In the genomic region with DNA sequence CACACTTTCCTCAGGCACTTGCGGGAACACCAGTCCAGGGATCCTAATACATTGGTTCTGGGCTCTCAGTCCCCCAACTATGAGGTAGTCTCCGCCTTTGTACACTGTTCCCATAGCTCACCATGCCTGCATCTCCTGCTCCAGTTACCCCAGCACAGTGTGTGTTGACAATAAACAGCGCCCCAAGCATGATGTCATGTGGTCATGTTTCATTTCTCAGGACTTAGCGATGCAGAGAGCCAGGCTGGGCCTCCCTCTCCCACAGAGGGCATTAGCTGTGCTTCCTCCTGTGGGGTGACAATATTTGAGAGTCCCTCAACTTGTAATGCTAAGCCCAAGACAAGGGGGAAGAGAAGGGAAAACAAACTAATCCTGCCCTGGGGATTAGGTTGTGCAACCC, we compare ENCODE assay signal across 16 mouse cellular contexts. TPM values are rescaled to one million over a fixed set of nuclear protein-coding genes. Genes with fewer than 3 reads are reported as not detected.
DNase-seq lines count a peak whose midpoint lies in the region; ATAC-seq lines count a peak whose summit lies in the region.
"Had no signal": no experiment of that assay in that cellular context is flagged by ENCODE, and none has a peak within 500 bp of the region (broad histone marks: within the 10 kb centered on the region; RNA-seq: fewer than 3 reads in every experiment).

No protein-coding gene starts in this region.

- H3K4me3 ChIP-seq in kidney, embryonic 14.5 days (ENCODE audit: low read length) = no peak overlapping the region
- no peak overlapping the region for H3K4me3 ChIP-seq in limb, embryonic 10.5 days
- no peak overlapping the region for H3K4me3 ChIP-seq in intestine, embryonic 16.5 days (ENCODE audit: low read length)
- H3K4me3 ChIP-seq: forebrain, embryonic 13.5 days; liver, embryonic 12.5 days; midbrain, embryonic 13.5 days had no signal

- H3K9ac ChIP-seq in kidney, embryonic 14.5 days (ENCODE audit: low read depth, low read length) = no peak overlapping the region
- H3K9ac ChIP-seq in intestine, embryonic 16.5 days (ENCODE audit: low read depth, low read length) = no peak overlapping the region
- H3K9ac ChIP-seq: forebrain, embryonic 13.5 days; liver, embryonic 12.5 days; midbrain, embryonic 13.5 days had no signal

- peak; percentile 24; the same call in 1 of the 2 replicates for ATAC-seq in kidney, embryonic 14.5 days (ENCODE audit: low FRiP score, low TSS enrichment)
- ATAC-seq in intestine, embryonic 16.5 days = no peak
- ATAC-seq: forebrain, embryonic 13.5 days; hindbrain, embryonic 16.5 days; liver, embryonic 12.5 days; midbrain, embryonic 13.5 days had no signal

- WGBS in kidney, embryonic 14.5 days = 69% methylated on average over 4 of the region's 4 CpGs
- WGBS in limb, embryonic 10.5 days = 86% methylated on average over 4 of the region's 4 CpGs
- 80% methylated on average over 4 of the region's 4 CpGs for WGBS in intestine, embryonic 16.5 days

- H3K4me2 ChIP-seq in kidney, embryonic 14.5 days (replicated peaks; ENCODE audit: low read depth, low read length) = no peak overlapping the region
- no peak overlapping the region for H3K4me2 ChIP-seq in intestine, embryonic 16.5 days (ENCODE audit: low read depth, low read length)
- H3K4me2 ChIP-seq: forebrain, embryonic 13.5 days; liver, embryonic 12.5 days; midbrain, embryonic 13.5 days had no signal

- peak; percentile 23 for DNase-seq in adrenal gland, postnatal 10 days
- no peak for DNase-seq in adrenal gland, postnatal 25 days
- no peak for DNase-seq in kidney, adult 8-10 months
- DNase-seq in adipocyte (ENCODE audit: low spot score) = peak; percentile 24
- DNase-seq in limb, embryonic 10.5 days (ENCODE audit: low spot score) = no peak
- no peak for DNase-seq in cerebellum, adult 9-11 months
- DNase-seq: cerebellum, adult 8-10 months; lung, postnatal 14 days; thymus, adult 2 months had no signal

- peaks cover 3% of the 10 kb centered on the region; the same call in 1 of the 2 replicates for H3K9me3 ChIP-seq in kidney, embryonic 14.5 days (ENCODE audit: control insufficient read depth, low read length)
- H3K9me3 ChIP-seq in limb, embryonic 10.5 days (replicated peaks) = no peaks in the 10 kb centered on the region
- H3K9me3 ChIP-seq in intestine, embryonic 16.5 days (ENCODE audit: control insufficient read depth, low read length) = no peaks in the 10 kb centered on the region
- H3K9me3 ChIP-seq: forebrain, embryonic 13.5 days; liver, embryonic 12.5 days; midbrain, embryonic 13.5 days had no signal

- peak overlapping the region; percentile 91; the same call in 1 of the 2 replicates for H3K27ac ChIP-seq in kidney, embryonic 14.5 days (ENCODE audit: low read depth, low read length)
- peak overlapping the region; percentile 67; the same call in 1 of the 2 replicates for H3K27ac ChIP-seq in limb, embryonic 10.5 days
- no peak overlapping the region for H3K27ac ChIP-seq in intestine, embryonic 16.5 days (ENCODE audit: low read length)
- H3K27ac ChIP-seq: forebrain, embryonic 13.5 days; midbrain, embryonic 13.5 days had no signal

- H3K4me1 ChIP-seq in kidney, embryonic 14.5 days (ENCODE audit: control insufficient read depth, insufficient read depth, low read length) = peaks cover 25% of the 10 kb centered on the region
- peaks cover 48% of the 10 kb centered on the region for H3K4me1 ChIP-seq in limb, embryonic 10.5 days
- H3K4me1 ChIP-seq in intestine, embryonic 16.5 days (ENCODE audit: control insufficient read depth, insufficient read depth, low read length) = no peaks in the 10 kb centered on the region; the same call in 1 of the 2 replicates
- H3K4me1 ChIP-seq: midbrain, embryonic 13.5 days had no signal

- H3K27me3 ChIP-seq in kidney, embryonic 14.5 days (ENCODE audit: control insufficient read depth, insufficient read depth, low read length) = no peaks in the 10 kb centered on the region
- no peaks in the 10 kb centered on the region for H3K27me3 ChIP-seq in limb, embryonic 10.5 days (ENCODE audit: low read depth, poor library complexity, severe bottlenecking)
- no peaks in the 10 kb centered on the region for H3K27me3 ChIP-seq in intestine, embryonic 16.5 days (replicated peaks; ENCODE audit: control insufficient read depth, insufficient read depth, low read length)
- H3K27me3 ChIP-seq: forebrain, embryonic 13.5 days; liver, embryonic 12.5 days; midbrain, embryonic 13.5 days had no signal

- H3K36me3 ChIP-seq in kidney, embryonic 14.5 days (ENCODE audit: control insufficient read depth, insufficient read depth, low read length) = no peaks in the 10 kb centered on the region
- H3K36me3 ChIP-seq in limb, embryonic 10.5 days = no peaks in the 10 kb centered on the region
- H3K36me3 ChIP-seq in intestine, embryonic 16.5 days (ENCODE audit: control insufficient read depth, insufficient read depth, low read length) = no peaks in the 10 kb centered on the region
- H3K36me3 ChIP-seq: liver, embryonic 12.5 days; midbrain, embryonic 13.5 days had no signal

RNA-seq across cellular contexts. Expression of gene Svopl, which starts 1.2 kb away (rescaled TPM):
- total RNA-seq in adrenal gland, postnatal 10 days (2021) = 1 to 10 TPM; 1.9 to 3.4 TPM
- 1.7 and 1.9 TPM in 2 replicates for total RNA-seq in adrenal gland, postnatal 25 days (2021)
- polyA plus RNA-seq in kidney, embryonic 14.5 days (2014; fragmentation: Nextera tagmentation; extraction: Ambion mirVana) = 10.2 and 17.8 TPM in 2 replicates
- 4.0 and 7.0 TPM in 2 replicates for polyA plus RNA-seq in limb, embryonic 10.5 days (2016; fragmentation: Nextera tagmentation; extraction: Ambion mirVana)
- polyA plus RNA-seq in intestine, embryonic 16.5 days (2015; fragmentation: Nextera tagmentation; extraction: Ambion mirVana) = 0.32 and 0.64 TPM in 2 replicates
- total RNA-seq: left cerebral cortex, adult 18-20 months had no signal

Comparison
In these comparisons a context has a peak if more than half of its experiments do, and no peak if none do; other contexts are left out.
1. DNase-seq: peak in adrenal gland, postnatal 10 days (single experiment) and adipocyte (single experiment); none in adrenal gland, postnatal 25 days (single experiment), kidney, adult 8-10 months (0 of 2), limb, embryonic 10.5 days (single experiment) and cerebellum, adult 9-11 months (single experiment).